26 mouse cellular contexts compared by ENCODE assay signal in genomic region chr3:53086481-53087155, GRCm38 (mm10). TPM values are rescaled to one million over a fixed set of nuclear protein-coding genes. Genes with fewer than 3 reads are reported as not detected.
DNase-seq lines count a peak whose midpoint lies in the region; ATAC-seq and TF ChIP-seq lines count a peak whose summit lies in the region.
"Had no signal": no experiment of that assay in that cellular context is flagged by ENCODE, and none has a peak within 500 bp of the region (broad histone marks: within the 10 kb centered on the region; RNA-seq: fewer than 3 reads in every experiment).

No protein-coding gene starts in this region.

- no peaks in the 10 kb centered on the region for H3K27me3 ChIP-seq in heart, embryonic 14.5 days (ENCODE audit: control insufficient read depth, insufficient read depth, low read length)
- H3K27me3 ChIP-seq in lung, postnatal 0 days (replicated peaks; ENCODE audit: insufficient read depth, low read length), result no peaks in the 10 kb centered on the region
- no peaks in the 10 kb centered on the region for H3K27me3 ChIP-seq in limb, embryonic 12.5 days
- H3K27me3 ChIP-seq: embryonic facial prominence, embryonic 12.5 days; hindbrain, embryonic 12.5 days; kidney, embryonic 15.5 days; midbrain, embryonic 12.5 days; neural tube, embryonic 15.5 days; Patski had no signal

- intact Hi-C loops in gastrocnemius, adult 2 months (cut with DNase I), result no loop called here
- intact Hi-C loops in gastrocnemius, postnatal 14 days (cut with DNase I; ENCODE audit: low total_unique reads), result no loop called here
- intact Hi-C loops in heart, postnatal 36 days (cut with DNase I), result loop anchor here (2.0 kb wide), 1 partner anchor 44 kb away; no protein-coding TSS in a partner anchor

- no peak for TF ChIP-seq EP300 in lung, postnatal 0 days (IDR thresholded peaks at IDR 0.05)

- TF ChIP-seq CTCF in gastrocnemius, adult 2 months (IDR thresholded peaks at IDR 0.05), result no peak
- TF ChIP-seq CTCF in lung, postnatal 0 days (IDR thresholded peaks at IDR 0.05), result no peak

- H3K36me3 ChIP-seq in heart, embryonic 14.5 days (ENCODE audit: control insufficient read depth, insufficient read depth, low read length), result peaks cover 4% of the 10 kb centered on the region; the same call in 1 of the 2 replicates
- no peaks in the 10 kb centered on the region for H3K36me3 ChIP-seq in lung, postnatal 0 days (ENCODE audit: insufficient read depth, low read length)
- H3K36me3 ChIP-seq in limb, embryonic 12.5 days, result no peaks in the 10 kb centered on the region
- H3K36me3 ChIP-seq: embryonic facial prominence, embryonic 12.5 days; hindbrain, embryonic 12.5 days; kidney, embryonic 15.5 days; midbrain, embryonic 12.5 days; neural tube, embryonic 15.5 days had no signal

- H3K9me3 ChIP-seq in heart, embryonic 14.5 days (ENCODE audit: control insufficient read depth, low read length), result no peaks in the 10 kb centered on the region
- no peaks in the 10 kb centered on the region for H3K9me3 ChIP-seq in lung, postnatal 0 days (ENCODE audit: low read length)
- H3K9me3 ChIP-seq in limb, embryonic 12.5 days, result no peaks in the 10 kb centered on the region
- H3K9me3 ChIP-seq: embryonic facial prominence, embryonic 12.5 days; hindbrain, embryonic 12.5 days; kidney, embryonic 15.5 days; midbrain, embryonic 12.5 days; neural tube, embryonic 15.5 days had no signal

- no peak for ATAC-seq in heart, embryonic 14.5 days (ENCODE audit: insufficient number of reproducible peaks, insufficient read depth, low FRiP score, low read depth)
- ATAC-seq in lung, postnatal 0 days, result no peak; the same call in 1 of the 2 replicates
- no peak for ATAC-seq in limb, embryonic 12.5 days (ENCODE audit: insufficient number of reproducible peaks, insufficient read depth, low FRiP score, low TSS enrichment, low read depth)
- ATAC-seq: forebrain, embryonic 14.5 days; inflammation-experienced regulatory T-cells, adult 6 months; Patski had no signal

- H3K4me3 ChIP-seq in gastrocnemius, adult 2 months, result no peak overlapping the region
- no peak overlapping the region for H3K4me3 ChIP-seq in heart, embryonic 14.5 days (ENCODE audit: control insufficient read depth in 1 of 2, insufficient read depth in 1 of 2, low read depth in 1 of 2, low read length in 2 of 2)
- H3K4me3 ChIP-seq in lung, postnatal 0 days (ENCODE audit: low read depth, low read length), result no peak overlapping the region
- H3K4me3 ChIP-seq in limb, embryonic 12.5 days (replicated peaks), result no peak overlapping the region
- H3K4me3 ChIP-seq: embryonic facial prominence, embryonic 12.5 days; erythroblast, embryonic 14.5 days; hindbrain, embryonic 12.5 days; kidney, embryonic 15.5 days; layer of hippocampus, adult 2 months; midbrain, embryonic 12.5 days; neural tube, embryonic 15.5 days had no signal

- no peak for DNase-seq in gastrocnemius, adult 2 months
- DNase-seq in gastrocnemius, postnatal 14 days, result no peak
- DNase-seq in heart, postnatal 36 days, result no peak
- DNase-seq in lung, postnatal 0 days (ENCODE audit: low spot score), result peak; percentile 65
- DNase-seq in lung, adult 18-20 months, result no peak
- no peak for DNase-seq in adrenal gland, adult (ENCODE audit: inconsistent age in 2 of 2, low spot score in 1 of 2)
- DNase-seq: adrenal gland, postnatal 10 days; cerebellum, adult 9-10 months; gastrocnemius, postnatal 25 days; layer of hippocampus, postnatal 36 days; lung, adult 2 months; thymus, postnatal 14 days had no signal

- peak overlapping the region; percentile 63 for H3K27ac ChIP-seq in gastrocnemius, adult 2 months
- peak overlapping the region; percentile 44 to 84 for H3K27ac ChIP-seq in heart, embryonic 14.5 days (replicated peaks in 1 of 2; ENCODE audit: control insufficient read depth in 1 of 2, insufficient read depth in 1 of 2, low read depth in 2 of 2, low read length in 2 of 2)
- H3K27ac ChIP-seq in lung, postnatal 0 days (ENCODE audit: low read length), result no peak overlapping the region
- peak overlapping the region; percentile 25; the same call in 1 of the 2 replicates for H3K27ac ChIP-seq in limb, embryonic 12.5 days
- H3K27ac ChIP-seq: hindbrain, embryonic 12.5 days; kidney, embryonic 15.5 days; layer of hippocampus, adult 2 months; macrophage; midbrain, embryonic 12.5 days; neural tube, embryonic 15.5 days had no signal

- H3K4me2 ChIP-seq in heart, embryonic 14.5 days (ENCODE audit: low read length), result peak overlapping the region; percentile 55
- H3K4me2 ChIP-seq in lung, postnatal 0 days (replicated peaks; ENCODE audit: low read depth, low read length), result no peak overlapping the region
- peak overlapping the region; percentile 29; the same call in 1 of the 2 replicates for H3K4me2 ChIP-seq in limb, embryonic 12.5 days
- H3K4me2 ChIP-seq: embryonic facial prominence, embryonic 12.5 days; hindbrain, embryonic 12.5 days; kidney, embryonic 15.5 days; liver, embryonic 11.5 days; midbrain, embryonic 12.5 days; neural tube, embryonic 15.5 days had no signal

- 40% methylated on average over 7 of the region's 7 CpGs for WGBS in heart, embryonic 14.5 days
- 59% methylated on average over 7 of the region's 7 CpGs for WGBS in lung, postnatal 0 days
- 67% methylated on average over 7 of the region's 7 CpGs for WGBS in limb, embryonic 12.5 days

- H3K9ac ChIP-seq in heart, embryonic 14.5 days (ENCODE audit: low read length), result peak overlapping the region; percentile 44; the same call in 1 of the 2 replicates
- no peak overlapping the region for H3K9ac ChIP-seq in lung, postnatal 0 days (replicated peaks; ENCODE audit: low read depth)
- H3K9ac ChIP-seq in limb, embryonic 12.5 days (replicated peaks), result no peak overlapping the region
- H3K9ac ChIP-seq: embryonic facial prominence, embryonic 12.5 days; hindbrain, embryonic 12.5 days; kidney, embryonic 15.5 days; midbrain, embryonic 12.5 days; neural tube, embryonic 15.5 days had no signal

- H3K4me1 ChIP-seq in heart, embryonic 14.5 days (ENCODE audit: control insufficient read depth in 2 of 2, insufficient read depth in 2 of 2, low read length in 2 of 2), result peaks cover 22 to 53% of the 10 kb centered on the region in 2 experiments
- H3K4me1 ChIP-seq in lung, postnatal 0 days (ENCODE audit: insufficient read depth, low read depth, low read length), result no peaks in the 10 kb centered on the region
- peaks cover 18% of the 10 kb centered on the region for H3K4me1 ChIP-seq in limb, embryonic 12.5 days (replicated peaks)

RNA-seq across cellular contexts. Expression of gene Lhfp, which starts 45.3 kb away (rescaled TPM):
- total RNA-seq in gastrocnemius, adult 2 months (2021), result 10 to 100 TPM in 1 of 2 experiments, 1 to 10 TPM in 1; 10.0 to 16.6 TPM
- total RNA-seq in gastrocnemius, postnatal 14 days (2021), result 10 to 100 TPM; 29.4 to 33.7 TPM
- polyA plus RNA-seq in heart, embryonic 14.5 days (2014; fragmentation: Nextera tagmentation; extraction: Ambion mirVana), result 91.1 and 93.2 TPM in 2 replicates
- 10 to 100 TPM; 48.1 to 57.9 TPM for total RNA-seq in heart, postnatal 36 days (2021)
- polyA plus RNA-seq in lung, postnatal 0 days (2015; fragmentation: Nextera tagmentation; extraction: Ambion mirVana), result 158 and 178 TPM in 2 replicates
- 56.5 and 66.7 TPM in 2 replicates for polyA plus RNA-seq in limb, embryonic 12.5 days (2016; fragmentation: Nextera tagmentation; extraction: Ambion mirVana)
- polyA plus RNA-seq: erythroblast, embryonic 14.5 days; inflammation-experienced regulatory T-cells, adult 6 months had no signal
